Mouse (Mus musculus): ENCODE measurements around the gene Smpd4. TPM values are rescaled to one million over a fixed set of nuclear protein-coding genes. Genes with fewer than 3 reads are reported as not detected.

The Smpd4 gene
- polyA plus RNA-seq (2014; fragmentation: Illumina TruSeq; extraction: RNeasy Lipid Tissue Mini Kit (QIAGEN cat#74804); ENCODE audit: low read depth, low replicate concordance): 17.9 TPM

DNA sequence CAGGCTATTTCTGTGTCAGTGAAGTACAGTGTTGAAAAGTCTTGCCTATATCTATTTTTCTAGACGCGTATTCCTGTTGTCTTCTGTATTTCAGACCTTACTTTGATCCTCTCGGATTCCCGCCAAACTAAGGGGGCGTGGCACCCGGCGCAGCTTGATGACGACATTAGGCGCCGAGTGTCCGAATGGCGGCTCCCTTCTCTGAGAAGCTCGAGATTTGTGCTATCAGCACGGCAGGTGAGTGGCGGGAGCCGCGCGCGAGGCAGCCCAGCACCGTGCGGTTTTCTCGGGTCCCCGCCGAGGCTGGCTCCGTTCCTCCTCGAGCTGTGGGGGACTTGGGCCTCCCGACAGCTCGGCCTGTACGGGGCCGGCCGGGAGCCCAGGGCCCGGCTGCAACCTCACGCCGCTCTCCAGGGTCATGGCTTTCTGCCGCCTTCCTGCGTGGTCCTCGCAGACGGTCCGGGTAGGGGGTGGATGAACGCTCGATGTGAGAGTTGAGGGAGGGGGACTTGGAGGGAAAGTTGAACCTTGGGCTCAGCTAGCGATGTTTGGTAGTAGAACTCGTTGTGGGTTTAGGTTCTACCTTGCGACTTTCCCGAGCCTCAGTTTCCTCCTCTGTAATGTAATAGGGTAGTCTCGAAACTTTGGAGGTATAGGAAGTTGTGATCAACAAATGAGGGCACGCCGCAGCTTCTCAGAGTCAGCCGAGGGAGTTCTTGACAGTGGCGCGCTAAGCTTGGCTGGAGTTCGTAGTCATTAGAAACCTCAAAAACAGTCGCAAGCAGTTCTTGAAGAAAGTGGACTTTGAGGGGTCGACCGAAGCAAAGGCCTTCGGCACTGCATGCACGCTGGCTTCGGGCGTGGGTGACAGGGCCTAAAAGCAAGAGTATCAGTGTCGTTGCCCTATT, at the start of gene Smpd4:
TSS of gene Smpd4 (plus strand) at position 157 of the 908 bp plus-strand sequence.

DNA sequence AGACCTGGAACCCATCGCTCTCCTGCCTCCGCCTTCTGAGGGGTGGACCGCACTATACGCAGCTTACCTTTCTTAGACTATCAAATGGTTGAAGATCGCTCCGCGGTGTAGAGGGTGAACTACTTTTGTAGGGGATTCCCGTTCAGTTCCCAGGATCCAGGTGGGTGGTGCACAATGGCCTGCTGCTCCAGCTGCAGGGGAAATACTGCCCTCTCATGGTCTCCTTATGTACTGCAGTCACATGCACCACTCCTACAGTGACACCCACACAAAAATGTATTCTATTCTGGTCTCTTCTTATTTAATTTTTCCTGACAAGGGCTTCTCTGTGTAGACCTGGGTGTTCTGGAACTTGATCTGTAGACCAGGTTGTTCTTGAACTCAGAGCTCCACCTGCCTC, 36.1 kb upstream of the Smpd4 start, which contains the start of gene Slc7a4:
TSS of gene Slc7a4 (minus strand) at position 151 of the 400 bp plus-strand sequence.

DNA sequence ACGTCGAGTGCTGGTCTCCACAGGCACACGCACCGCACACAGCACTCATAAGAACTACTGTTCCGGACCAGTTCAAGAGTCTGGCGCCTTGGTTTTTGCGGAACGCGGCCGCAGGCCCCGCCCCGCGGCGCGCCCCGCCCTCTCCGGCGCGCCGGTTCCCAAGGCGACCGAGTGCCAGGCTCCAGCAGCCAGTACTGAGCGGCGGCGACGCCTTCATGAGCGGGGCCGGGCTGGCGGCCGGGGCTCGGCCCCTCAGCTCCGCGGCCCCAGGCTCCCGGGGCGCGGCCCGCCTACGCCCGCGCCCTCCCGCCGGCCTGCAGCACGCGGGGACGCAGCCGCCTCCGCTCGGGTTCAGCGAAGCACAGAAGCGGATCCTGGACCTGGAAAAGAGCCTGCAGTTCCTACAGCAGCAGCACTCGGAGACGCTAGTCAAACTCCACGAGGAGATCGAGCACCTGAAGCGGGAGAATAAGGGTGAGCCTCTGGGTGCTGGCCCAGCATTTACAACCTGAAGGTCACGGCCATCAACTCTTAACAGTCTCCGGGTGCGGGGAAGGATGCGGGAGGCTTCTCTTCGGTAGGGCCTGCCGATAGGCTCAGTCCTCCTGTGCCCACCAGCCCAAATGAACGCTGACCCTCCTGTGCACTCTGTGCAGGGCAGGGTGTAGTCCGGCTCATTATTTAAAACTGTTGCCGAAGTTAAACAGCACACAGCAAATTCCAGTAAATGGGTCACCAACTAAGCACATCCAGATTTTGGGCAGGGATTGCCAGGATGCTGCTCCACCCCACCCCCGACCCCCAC, 27.4 kb downstream of the Smpd4 start, which contains the start of gene Ccdc74a:
TSS of gene Ccdc74a (plus strand) at position 161 of the 805 bp plus-strand sequence.

Other genes with a start within 250 kb of the Smpd4 start
- gene Snap29, start 213.4 kb upstream of the Smpd4 start, polyA plus RNA-seq (2014; fragmentation: Illumina TruSeq; extraction: RNeasy Lipid Tissue Mini Kit (QIAGEN cat#74804); ENCODE audit: low read depth, low replicate concordance): 101 TPM
- gene Pi4ka, start 213.0 kb upstream of the Smpd4 start, polyA plus RNA-seq (2014; fragmentation: Illumina TruSeq; extraction: RNeasy Lipid Tissue Mini Kit (QIAGEN cat#74804); ENCODE audit: low read depth, low replicate concordance): 27.7 TPM
- 22.6 TPM for gene Crkl, start 167.4 kb upstream of the Smpd4 start, polyA plus RNA-seq (2014; fragmentation: Illumina TruSeq; extraction: RNeasy Lipid Tissue Mini Kit (QIAGEN cat#74804); ENCODE audit: low read depth, low replicate concordance)
- 0.32 TPM for gene Aifm3, start 129.7 kb upstream of the Smpd4 start, polyA plus RNA-seq (2014; fragmentation: Illumina TruSeq; extraction: RNeasy Lipid Tissue Mini Kit (QIAGEN cat#74804); ENCODE audit: low read depth, low replicate concordance)
- gene Lztr1, start 110.7 kb upstream of the Smpd4 start, polyA plus RNA-seq (2014; fragmentation: Illumina TruSeq; extraction: RNeasy Lipid Tissue Mini Kit (QIAGEN cat#74804); ENCODE audit: low read depth, low replicate concordance): 22.8 TPM
- gene Thap7, start 88.2 kb upstream of the Smpd4 start, polyA plus RNA-seq (2014; fragmentation: Illumina TruSeq; extraction: RNeasy Lipid Tissue Mini Kit (QIAGEN cat#74804); ENCODE audit: low read depth, low replicate concordance): 1.1 TPM
- gene Lrrc74b, start 58.1 kb upstream of the Smpd4 start, polyA plus RNA-seq (2014; fragmentation: Illumina TruSeq; extraction: RNeasy Lipid Tissue Mini Kit (QIAGEN cat#74804); ENCODE audit: low read depth, low replicate concordance): not detected
- not detected for gene P2rx6, start 57.5 kb upstream of the Smpd4 start, polyA plus RNA-seq (2014; fragmentation: Illumina TruSeq; extraction: RNeasy Lipid Tissue Mini Kit (QIAGEN cat#74804); ENCODE audit: low read depth, low replicate concordance)
- gene Slc7a4, start 36.1 kb upstream of the Smpd4 start, polyA plus RNA-seq (2014; fragmentation: Illumina TruSeq; extraction: RNeasy Lipid Tissue Mini Kit (QIAGEN cat#74804); ENCODE audit: low read depth, low replicate concordance): not detected
- gene Ccdc74a, start 27.1 kb downstream of the Smpd4 start, polyA plus RNA-seq (2014; fragmentation: Illumina TruSeq; extraction: RNeasy Lipid Tissue Mini Kit (QIAGEN cat#74804); ENCODE audit: low read depth, low replicate concordance): not detected
- gene Med15, start 113.5 kb downstream of the Smpd4 start, polyA plus RNA-seq (2014; fragmentation: Illumina TruSeq; extraction: RNeasy Lipid Tissue Mini Kit (QIAGEN cat#74804); ENCODE audit: low read depth, low replicate concordance): 3.7 TPM
- 11.0 TPM for gene Klhl22, start 140.3 kb downstream of the Smpd4 start, polyA plus RNA-seq (2014; fragmentation: Illumina TruSeq; extraction: RNeasy Lipid Tissue Mini Kit (QIAGEN cat#74804); ENCODE audit: low read depth, low replicate concordance)
- gene Scarf2, start 177.9 kb downstream of the Smpd4 start, polyA plus RNA-seq (2014; fragmentation: Illumina TruSeq; extraction: RNeasy Lipid Tissue Mini Kit (QIAGEN cat#74804); ENCODE audit: low read depth, low replicate concordance): not detected
- 1.5 TPM for gene B830017H08Rik, start 213.8 kb downstream of the Smpd4 start, polyA plus RNA-seq (2014; fragmentation: Illumina TruSeq; extraction: RNeasy Lipid Tissue Mini Kit (QIAGEN cat#74804); ENCODE audit: low read depth, low replicate concordance)
- gene Car15, start 219.0 kb downstream of the Smpd4 start, polyA plus RNA-seq (2014; fragmentation: Illumina TruSeq; extraction: RNeasy Lipid Tissue Mini Kit (QIAGEN cat#74804); ENCODE audit: low read depth, low replicate concordance): 10.1 TPM